Mouse (Mus musculus): ENCODE measurements at regions not wholly inside any gene's neighbourhood (a gene's known extent, or its start where the extent isn't known, plus 50 kb on each side); places are given as distances from the start of the nearest gene placed in this dataset.

- 54% methylated on average over 5 of the region's 5 CpGs for WGBS
- H3K4me1 ChIP-seq (ENCODE audit: control insufficient read depth, insufficient read depth, low read length) = no peaks in the 10 kb centered on the region
- H3K27ac ChIP-seq (replicated peaks; ENCODE audit: low read depth, low read length) = no peak overlapping the region
These were observed 867.1 kb upstream of the Slit2 start for GRCm38 (mm10) chr5:47115882-47116281.

GRCm38 (mm10) chr5:47095703-47096102 is 887.2 kb upstream of the Slit2 start:
- no peak for DNase-seq (ENCODE audit: low spot score)

More at GRCm38 (mm10) chr5:47115882-47116281, 867.1 kb upstream of the Slit2 start:
- no peak for ATAC-seq (ENCODE audit: insufficient number of reproducible peaks, low FRiP score, low TSS enrichment, low read depth)
- no peak overlapping the region for H3K4me3 ChIP-seq (ENCODE audit: low read depth, low read length)
- no peak overlapping the region for H3K9ac ChIP-seq (ENCODE audit: low read length)
- DNase-seq (ENCODE audit: low spot score) = no peak
- no peak overlapping the region for H3K4me2 ChIP-seq (ENCODE audit: low read depth, severe bottlenecking)
- H3K9me3 ChIP-seq (ENCODE audit: control insufficient read depth, low read length) = no peaks in the 10 kb centered on the region
- no peaks in the 10 kb centered on the region for H3K27me3 ChIP-seq (ENCODE audit: control insufficient read depth, insufficient read depth, low read length)
- H3K36me3 ChIP-seq (ENCODE audit: control insufficient read depth, insufficient read depth, low read length) = no peaks in the 10 kb centered on the region

GRCm38 (mm10) chr5:47052942-47053341 is 930.0 kb upstream of the Slit2 start:
- H3K27me3 ChIP-seq (ENCODE audit: control insufficient read depth, insufficient read depth, low read length) = no peaks in the 10 kb centered on the region
- H3K9me3 ChIP-seq (ENCODE audit: control insufficient read depth, low read length) = no peaks in the 10 kb centered on the region
- H3K4me2 ChIP-seq (ENCODE audit: low read depth, severe bottlenecking) = no peak overlapping the region
- H3K36me3 ChIP-seq (ENCODE audit: control insufficient read depth, insufficient read depth, low read length) = no peaks in the 10 kb centered on the region
- no peak overlapping the region for H3K9ac ChIP-seq (ENCODE audit: low read length)
- DNase-seq (ENCODE audit: low spot score) (peak; percentile 47), ATAC-seq (ENCODE audit: insufficient number of reproducible peaks, low FRiP score, low TSS enrichment, low read depth) (0 out of 2 replicates have a peak, but pooled peaks have one; percentile 54)
- H3K27ac ChIP-seq (replicated peaks; ENCODE audit: low read depth, low read length) = no peak overlapping the region
- H3K4me1 ChIP-seq (ENCODE audit: control insufficient read depth, insufficient read depth, low read length) = peaks cover 4% of the 10 kb centered on the region; the same call in 1 of the 2 replicates
- WGBS = 21% methylated on average over 3 of the region's 3 CpGs
- no peak overlapping the region for H3K4me3 ChIP-seq (ENCODE audit: low read depth, low read length)

More at GRCm38 (mm10) chr5:47095703-47096102, 887.2 kb upstream of the Slit2 start:
- no peak overlapping the region for H3K4me3 ChIP-seq (ENCODE audit: low read depth, low read length)
- H3K9ac ChIP-seq (ENCODE audit: low read length) = no peak overlapping the region
- no peak overlapping the region for H3K27ac ChIP-seq (replicated peaks; ENCODE audit: low read depth, low read length)
- no peaks in the 10 kb centered on the region for H3K27me3 ChIP-seq (ENCODE audit: control insufficient read depth, insufficient read depth, low read length)
- H3K9me3 ChIP-seq (ENCODE audit: control insufficient read depth, low read length) = no peaks in the 10 kb centered on the region
- H3K4me2 ChIP-seq (ENCODE audit: low read depth, severe bottlenecking) = no peak overlapping the region
- H3K4me1 ChIP-seq (ENCODE audit: control insufficient read depth, insufficient read depth, low read length) = no peaks in the 10 kb centered on the region
- no peak for ATAC-seq (ENCODE audit: insufficient number of reproducible peaks, low FRiP score, low TSS enrichment, low read depth)
- no peaks in the 10 kb centered on the region for H3K36me3 ChIP-seq (ENCODE audit: control insufficient read depth, insufficient read depth, low read length)

- Histone ChIP-seq H3K9me3 (ENCODE audit: control insufficient read depth, low read length) (no peaks in the 10 kb centered on the region), H3K9ac (ENCODE audit: low read length) (no peak overlapping the region), H3K4me1 (ENCODE audit: control insufficient read depth, insufficient read depth, low read length) (no peaks in the 10 kb centered on the region), H3K4me2 (ENCODE audit: low read depth, severe bottlenecking) (no peak overlapping the region), H3K27ac (replicated peaks; ENCODE audit: low read depth, low read length) (no peak overlapping the region), H3K27me3 (ENCODE audit: control insufficient read depth, insufficient read depth, low read length) (no peaks in the 10 kb centered on the region), H3K36me3 (ENCODE audit: control insufficient read depth, insufficient read depth, low read length) (no peaks in the 10 kb centered on the region), H3K4me3 (ENCODE audit: low read depth, low read length) (no peak overlapping the region)
- DNase-seq (ENCODE audit: low spot score) (no peak), ATAC-seq (ENCODE audit: insufficient number of reproducible peaks, low FRiP score, low TSS enrichment, low read depth) (no peak)
- 65% methylated on average over 1 of the region's 1 CpGs for WGBS
These were observed 946.2 kb upstream of the Slit2 start for GRCm38 (mm10) chr5:47036752-47037151.

GRCm38 (mm10) chr5:47034021-47034420 is 948.9 kb upstream of the Slit2 start:
- no peaks in the 10 kb centered on the region for H3K36me3 ChIP-seq (ENCODE audit: control insufficient read depth, insufficient read depth, low read length)
- ATAC-seq (ENCODE audit: insufficient number of reproducible peaks, low FRiP score, low TSS enrichment, low read depth) (no peak), DNase-seq (ENCODE audit: low spot score) (no peak)
- H3K27ac ChIP-seq (replicated peaks; ENCODE audit: low read depth, low read length) = no peak overlapping the region
- H3K9me3 ChIP-seq (ENCODE audit: control insufficient read depth, low read length) = no peaks in the 10 kb centered on the region
- H3K4me3 ChIP-seq (ENCODE audit: low read depth, low read length) = no peak overlapping the region
- no peak overlapping the region for H3K4me2 ChIP-seq (ENCODE audit: low read depth, severe bottlenecking)
- no peak overlapping the region for H3K9ac ChIP-seq (ENCODE audit: low read length)
- WGBS = 83% methylated on average over 7 of the region's 7 CpGs
- no peaks in the 10 kb centered on the region for H3K4me1 ChIP-seq (ENCODE audit: control insufficient read depth, insufficient read depth, low read length)
- no peaks in the 10 kb centered on the region for H3K27me3 ChIP-seq (ENCODE audit: control insufficient read depth, insufficient read depth, low read length)

- no peak for ATAC-seq (ENCODE audit: insufficient number of reproducible peaks, low FRiP score, low TSS enrichment, low read depth)
- H3K27ac ChIP-seq (replicated peaks; ENCODE audit: low read depth, low read length) = no peak overlapping the region
- H3K9ac ChIP-seq (ENCODE audit: low read length) = no peak overlapping the region
- H3K4me3 ChIP-seq (ENCODE audit: low read depth, low read length) = no peak overlapping the region
- no peaks in the 10 kb centered on the region for H3K4me1 ChIP-seq (ENCODE audit: control insufficient read depth, insufficient read depth, low read length)
- H3K27me3 ChIP-seq (ENCODE audit: control insufficient read depth, insufficient read depth, low read length) = no peaks in the 10 kb centered on the region
- no peaks in the 10 kb centered on the region for H3K36me3 ChIP-seq (ENCODE audit: control insufficient read depth, insufficient read depth, low read length)
- H3K4me2 ChIP-seq (ENCODE audit: low read depth, severe bottlenecking) = no peak overlapping the region
- H3K9me3 ChIP-seq (ENCODE audit: control insufficient read depth, low read length) = no peaks in the 10 kb centered on the region
- DNase-seq (ENCODE audit: low spot score) = peak; percentile 59
These were observed 968.6 kb upstream of the Slit2 start for GRCm38 (mm10) chr5:47014351-47014750.

GRCm38 (mm10) chr5:46992557-46992956 is 990.4 kb upstream of the Slit2 start:
- no peak for DNase-seq (ENCODE audit: low spot score)
- no peaks in the 10 kb centered on the region for H3K4me1 ChIP-seq (ENCODE audit: control insufficient read depth, insufficient read depth, low read length)
- no peak overlapping the region for H3K4me2 ChIP-seq (ENCODE audit: low read depth, severe bottlenecking)
- no peak overlapping the region for H3K4me3 ChIP-seq (ENCODE audit: low read depth, low read length)
- no peaks in the 10 kb centered on the region for H3K36me3 ChIP-seq (ENCODE audit: control insufficient read depth, insufficient read depth, low read length)
- no peak for ATAC-seq (ENCODE audit: insufficient number of reproducible peaks, low FRiP score, low TSS enrichment, low read depth)
- no peaks in the 10 kb centered on the region for H3K27me3 ChIP-seq (ENCODE audit: control insufficient read depth, insufficient read depth, low read length)
- no peaks in the 10 kb centered on the region for H3K9me3 ChIP-seq (ENCODE audit: control insufficient read depth, low read length)
- H3K27ac ChIP-seq (replicated peaks; ENCODE audit: low read depth, low read length) = no peak overlapping the region
- 66% methylated on average over 4 of the region's 4 CpGs for WGBS
- no peak overlapping the region for H3K9ac ChIP-seq (ENCODE audit: low read length)

- H3K4me1 ChIP-seq (ENCODE audit: control insufficient read depth, insufficient read depth, low read length) = no peaks in the 10 kb centered on the region
These were observed 996.4 kb upstream of the Slit2 start for GRCm38 (mm10) chr5:46986519-46986918.

GRCm38 (mm10) chr5:46980326-46980725 is 1002.6 kb upstream of the Slit2 start:
- Histone ChIP-seq H3K9me3 (ENCODE audit: control insufficient read depth, low read length) (no peaks in the 10 kb centered on the region), H3K27me3 (ENCODE audit: control insufficient read depth, insufficient read depth, low read length) (no peaks in the 10 kb centered on the region), H3K4me3 (ENCODE audit: low read depth, low read length) (no peak overlapping the region), H3K27ac (replicated peaks; ENCODE audit: low read depth, low read length) (no peak overlapping the region), H3K4me2 (ENCODE audit: low read depth, severe bottlenecking) (no peak overlapping the region), H3K4me1 (ENCODE audit: control insufficient read depth, insufficient read depth, low read length) (no peaks in the 10 kb centered on the region), H3K36me3 (ENCODE audit: control insufficient read depth, insufficient read depth, low read length) (no peaks in the 10 kb centered on the region), H3K9ac (ENCODE audit: low read length) (no peak overlapping the region)
- DNase-seq (ENCODE audit: low spot score) (no peak), ATAC-seq (ENCODE audit: insufficient number of reproducible peaks, low FRiP score, low TSS enrichment, low read depth) (no peak)
- 83% methylated on average over 2 of the region's 2 CpGs for WGBS

More at GRCm38 (mm10) chr5:46986519-46986918, 996.4 kb upstream of the Slit2 start:
- no peak overlapping the region for H3K9ac ChIP-seq (ENCODE audit: low read length)
- no peak for ATAC-seq (ENCODE audit: insufficient number of reproducible peaks, low FRiP score, low TSS enrichment, low read depth)
- H3K4me2 ChIP-seq (ENCODE audit: low read depth, severe bottlenecking) = no peak overlapping the region
- H3K27me3 ChIP-seq (ENCODE audit: control insufficient read depth, insufficient read depth, low read length) = no peaks in the 10 kb centered on the region
- DNase-seq (ENCODE audit: low spot score) = no peak
- H3K27ac ChIP-seq (replicated peaks; ENCODE audit: low read depth, low read length) = no peak overlapping the region
- no peak overlapping the region for H3K4me3 ChIP-seq (ENCODE audit: low read depth, low read length)
- no peaks in the 10 kb centered on the region for H3K36me3 ChIP-seq (ENCODE audit: control insufficient read depth, insufficient read depth, low read length)
- 90% methylated on average over 2 of the region's 2 CpGs for WGBS
- H3K9me3 ChIP-seq (ENCODE audit: control insufficient read depth, low read length) = no peaks in the 10 kb centered on the region
